Mouse (Mus musculus) CH12.LX (cell line): ENCODE results near the gene Tbc1d30.

ENCODE experiments used
- CHD2 ChIP-seq: IDR thresholded peaks from 2 replicates; pipeline ENCODE4 v1.6.1; 2011; ENCODE audit warnings: low read length, improper control_type of control experiment
- CTCF ChIP-seq, 2 experiments: IDR thresholded peaks in 1 of 2; conservative IDR thresholded peaks in 1 of 2; 2 replicates each; pipeline ENCODE4 v1.5.1; 2011 to 2012; ENCODE audit warnings: low read depth in 2 of 2, low read length in 2 of 2, improper control_type of control experiment in 1 of 2, inconsistent platforms in 1 of 2, mild to moderate bottlenecking in 1 of 2, moderate library complexity in 1 of 2
- E2F4 ChIP-seq: IDR thresholded peaks from 2 replicates; pipeline ENCODE4 v1.6.1; 2011; ENCODE audit warnings: low read depth, low read length, improper control_type of control experiment; ENCODE audit not compliant: insufficient replicate concordance
- ELF1 ChIP-seq: IDR thresholded peaks from 2 replicates; pipeline ENCODE4 v1.6.1; 2014; ENCODE audit warnings: low read depth, mild to moderate bottlenecking, inconsistent platforms, low read length, improper control_type of control experiment
- ETS1 ChIP-seq: conservative IDR thresholded peaks from 2 replicates; pipeline ENCODE4 v1.6.1; 2012; ENCODE audit warnings: low read depth, mild to moderate bottlenecking, inconsistent platforms, low read length, improper control_type of control experiment, moderate library complexity
- MAX ChIP-seq: IDR thresholded peaks from 2 replicates; pipeline ENCODE4 v1.6.1; 2011; ENCODE audit warnings: low read length, improper control_type of control experiment
- POLR2A ChIP-seq: IDR thresholded peaks from 2 replicates; pipeline ENCODE4 v1.6.1; 2011; ENCODE audit warnings: low read depth, mild to moderate bottlenecking, improper control_type of control experiment, low read length
- TBP ChIP-seq: conservative IDR thresholded peaks from 2 replicates; pipeline ENCODE4 v1.6.1; 2011; ENCODE audit warnings: low read depth, low read length, improper control_type of control experiment
- USF2 ChIP-seq: conservative IDR thresholded peaks from 2 replicates; pipeline ENCODE4 v1.6.1; 2011; ENCODE audit warnings: low read depth, low read length, improper control_type of control experiment
- ZNF384 ChIP-seq: IDR thresholded peaks from 2 replicates; pipeline ENCODE4 v1.6.1; 2012; ENCODE audit warnings: low read depth, low read length, improper control_type of control experiment, inconsistent platforms

GRCm38 (mm10) chr10:121367271-121367670, 16.2 kb upstream of the Tbc1d30 start:
- TF ChIP-seq POLR2A (no peak), ELF1 (no peak), E2F4 (no peak), TBP (no peak), CTCF (conservative IDR thresholded peaks at IDR 0.05 in 1 of 2, IDR thresholded peaks at IDR 0.05 in 1 of 2; ENCODE audit: low read depth in 2 of 2, low read length in 2 of 2) (no peak), MAX (no peak), ZNF384 (no peak), USF2 (no peak), CHD2 (no peak), ETS1 (no peak)
